Mouse (Mus musculus): Measurements from ENCODE around the gene Ankar. TPM values are rescaled to one million over a fixed set of nuclear protein-coding genes. Genes with fewer than 3 reads are reported as not detected.

The Ankar gene
- polyA plus RNA-seq, 1 experiment from 2014 or later: not detected

GRCm38 (mm10) chr1:72724354-72724753 lies 24.0 kb upstream of the Ankar start:
- Histone ChIP-seq H3K4me2 (no peak overlapping the region), H3K9me3 (replicated peaks) (no peaks in the 10 kb centered on the region), H3K36me3 (replicated peaks) (no peaks in the 10 kb centered on the region), H3K4me3 (replicated peaks) (no peak overlapping the region), H3K4me1 (replicated peaks) (0 out of 2 replicates have a peak, but pooled peaks cover 3% of the 10 kb centered on the region), H3K27ac (replicated peaks) (no peak overlapping the region), H3K9ac (no peak overlapping the region), H3K27me3 (no peaks in the 10 kb centered on the region)
- ATAC-seq (ENCODE audit: insufficient read depth): no peak
- WGBS (ENCODE audit: insufficient replicate concordance): 42% methylated on average over 2 of the region's 2 CpGs

GRCm38 (mm10) chr1:72722646-72723045 lies 22.3 kb upstream of the Ankar start:
- no peaks in the 10 kb centered on the region for H3K9me3 ChIP-seq (replicated peaks)
- no peaks in the 10 kb centered on the region for H3K36me3 ChIP-seq (replicated peaks)
- no peak overlapping the region for H3K4me3 ChIP-seq (replicated peaks)
- no peak overlapping the region for H3K9ac ChIP-seq
- WGBS (ENCODE audit: insufficient replicate concordance): 64% methylated on average over 8 of the region's 8 CpGs
- H3K4me1 ChIP-seq (replicated peaks): 0 out of 2 replicates have a peak, but pooled peaks cover 3% of the 10 kb centered on the region
- no peak for ATAC-seq (ENCODE audit: insufficient read depth)
- H3K4me2 ChIP-seq: no peak overlapping the region
- H3K27ac ChIP-seq (replicated peaks): no peak overlapping the region
- H3K27me3 ChIP-seq: no peaks in the 10 kb centered on the region

- H3K27ac ChIP-seq (replicated peaks): no peak overlapping the region
- no peak for ATAC-seq (ENCODE audit: insufficient read depth)
Measured at GRCm38 (mm10) chr1:72720115-72720725, 19.8 kb upstream of the Ankar start.

GRCm38 (mm10) chr1:72718846-72719245 lies 18.5 kb upstream of the Ankar start:
- H3K4me1 ChIP-seq (replicated peaks): peaks cover 4% of the 10 kb centered on the region
- H3K27me3 ChIP-seq: no peaks in the 10 kb centered on the region
- WGBS (ENCODE audit: insufficient replicate concordance): 24% methylated on average over 5 of the region's 5 CpGs
- H3K27ac ChIP-seq (replicated peaks): no peak overlapping the region
- peak; percentile 63 for ATAC-seq (ENCODE audit: insufficient read depth)
- no peaks in the 10 kb centered on the region for H3K9me3 ChIP-seq (replicated peaks)
- no peak overlapping the region for H3K4me2 ChIP-seq
- no peak overlapping the region for H3K9ac ChIP-seq
- peaks cover 23% of the 10 kb centered on the region for H3K36me3 ChIP-seq (replicated peaks)
- no peak overlapping the region for H3K4me3 ChIP-seq (replicated peaks)

More at GRCm38 (mm10) chr1:72720115-72720725, 19.8 kb upstream of the Ankar start:
- no peaks in the 10 kb centered on the region; the same call in 1 of the 2 replicates for H3K4me1 ChIP-seq (replicated peaks)
- H3K36me3 ChIP-seq (replicated peaks): peaks cover 9% of the 10 kb centered on the region
- no peaks in the 10 kb centered on the region for H3K27me3 ChIP-seq
- no peak overlapping the region for H3K9ac ChIP-seq
- no peak overlapping the region for H3K4me2 ChIP-seq
- no peak overlapping the region for H3K4me3 ChIP-seq (replicated peaks)
- 79% methylated on average over 6 of the region's 6 CpGs for WGBS (ENCODE audit: insufficient replicate concordance)
- H3K9me3 ChIP-seq (replicated peaks): no peaks in the 10 kb centered on the region

GRCm38 (mm10) chr1:72717540-72717939 lies 17.2 kb upstream of the Ankar start:
- Histone ChIP-seq H3K9me3 (replicated peaks) (no peaks in the 10 kb centered on the region), H3K9ac (no peak overlapping the region), H3K27ac (replicated peaks) (no peak overlapping the region), H3K4me3 (replicated peaks) (no peak overlapping the region), H3K4me1 (replicated peaks) (peaks cover 11% of the 10 kb centered on the region), H3K36me3 (replicated peaks) (peaks cover 35% of the 10 kb centered on the region), H3K27me3 (no peaks in the 10 kb centered on the region), H3K4me2 (no peak overlapping the region)
- no peak for ATAC-seq (ENCODE audit: insufficient read depth)
- WGBS (ENCODE audit: insufficient replicate concordance): 79% methylated on average over 7 of the region's 7 CpGs

GRCm38 (mm10) chr1:72716926-72717325 lies 16.5 kb upstream of the Ankar start:
- Histone ChIP-seq H3K36me3 (replicated peaks) (peaks cover 36% of the 10 kb centered on the region), H3K4me3 (replicated peaks) (no peak overlapping the region), H3K9ac (no peak overlapping the region), H3K4me1 (replicated peaks) (peaks cover 18% of the 10 kb centered on the region), H3K27me3 (no peaks in the 10 kb centered on the region), H3K4me2 (no peak overlapping the region), H3K27ac (replicated peaks) (no peak overlapping the region), H3K9me3 (replicated peaks) (no peaks in the 10 kb centered on the region)
- ATAC-seq (ENCODE audit: insufficient read depth): no peak
- 5% methylated on average over 5 of the region's 5 CpGs for WGBS (ENCODE audit: insufficient replicate concordance)

- Histone ChIP-seq H3K9ac (no peak overlapping the region), H3K36me3 (replicated peaks) (peaks cover 36% of the 10 kb centered on the region), H3K27ac (replicated peaks) (no peak overlapping the region; the same call in 1 of the 2 replicates), H3K9me3 (replicated peaks) (no peaks in the 10 kb centered on the region), H3K4me2 (no peak overlapping the region), H3K4me1 (replicated peaks) (peaks cover 18% of the 10 kb centered on the region), H3K27me3 (no peaks in the 10 kb centered on the region), H3K4me3 (replicated peaks) (no peak overlapping the region)
- ATAC-seq (ENCODE audit: insufficient read depth): no peak
- 48% methylated on average over 2 of the region's 2 CpGs for WGBS (ENCODE audit: insufficient replicate concordance)
Measured at GRCm38 (mm10) chr1:72716421-72716820, 16.0 kb upstream of the Ankar start.

GRCm38 (mm10) chr1:72715593-72716361 lies 15.4 kb upstream of the Ankar start:
- Histone ChIP-seq H3K27ac (replicated peaks) (no peak overlapping the region), H3K4me3 (replicated peaks) (no peak overlapping the region), H3K9ac (no peak overlapping the region), H3K4me2 (no peak overlapping the region), H3K4me1 (replicated peaks) (peaks cover 19% of the 10 kb centered on the region), H3K36me3 (replicated peaks) (peaks cover 36% of the 10 kb centered on the region), H3K27me3 (no peaks in the 10 kb centered on the region), H3K9me3 (replicated peaks) (no peaks in the 10 kb centered on the region)
- no peak for ATAC-seq (ENCODE audit: insufficient read depth)
- WGBS (ENCODE audit: insufficient replicate concordance): 68% methylated on average over 3 of the region's 3 CpGs

- Histone ChIP-seq H3K9ac (no peak overlapping the region), H3K4me2 (no peak overlapping the region), H3K36me3 (replicated peaks) (peaks cover 36% of the 10 kb centered on the region), H3K4me3 (replicated peaks) (no peak overlapping the region), H3K9me3 (replicated peaks) (no peaks in the 10 kb centered on the region), H3K27ac (replicated peaks) (no peak overlapping the region), H3K4me1 (replicated peaks) (peaks cover 24% of the 10 kb centered on the region), H3K27me3 (no peaks in the 10 kb centered on the region)
- WGBS (ENCODE audit: insufficient replicate concordance): 93% methylated on average over 1 of the region's 1 CpGs
- no peak for ATAC-seq (ENCODE audit: insufficient read depth)
Measured at GRCm38 (mm10) chr1:72715065-72715464, 14.7 kb upstream of the Ankar start.

GRCm38 (mm10) chr1:72714547-72714946 lies 14.2 kb upstream of the Ankar start:
- Histone ChIP-seq H3K9me3 (replicated peaks) (no peaks in the 10 kb centered on the region), H3K4me3 (replicated peaks) (no peak overlapping the region), H3K9ac (no peak overlapping the region), H3K27me3 (no peaks in the 10 kb centered on the region), H3K4me1 (replicated peaks) (peaks cover 26% of the 10 kb centered on the region), H3K4me2 (no peak overlapping the region), H3K27ac (replicated peaks) (no peak overlapping the region), H3K36me3 (replicated peaks) (peaks cover 36% of the 10 kb centered on the region)
- ATAC-seq (ENCODE audit: insufficient read depth): no peak
- 61% methylated on average over 4 of the region's 4 CpGs for WGBS (ENCODE audit: insufficient replicate concordance)

GRCm38 (mm10) chr1:72711684-72712083 lies 11.3 kb upstream of the Ankar start:
- peaks cover 31% of the 10 kb centered on the region for H3K4me1 ChIP-seq (replicated peaks)
- peak overlapping the region; percentile 82 for H3K4me3 ChIP-seq (replicated peaks)
- H3K9ac ChIP-seq: peak overlapping the region; percentile 83
- peak; percentile 26 for ATAC-seq (ENCODE audit: insufficient read depth)
- peak overlapping the region; percentile 86 for H3K27ac ChIP-seq (replicated peaks)
- H3K4me2 ChIP-seq: peak overlapping the region; percentile 81
- WGBS (ENCODE audit: insufficient replicate concordance): under 1% methylated on average over 17 of the region's 17 CpGs
- no peaks in the 10 kb centered on the region for H3K27me3 ChIP-seq
- no peaks in the 10 kb centered on the region for H3K9me3 ChIP-seq (replicated peaks)
- peaks cover 36% of the 10 kb centered on the region for H3K36me3 ChIP-seq (replicated peaks)
